Mouse (Mus musculus): ENCODE data around the gene Myocd.

DNA sequence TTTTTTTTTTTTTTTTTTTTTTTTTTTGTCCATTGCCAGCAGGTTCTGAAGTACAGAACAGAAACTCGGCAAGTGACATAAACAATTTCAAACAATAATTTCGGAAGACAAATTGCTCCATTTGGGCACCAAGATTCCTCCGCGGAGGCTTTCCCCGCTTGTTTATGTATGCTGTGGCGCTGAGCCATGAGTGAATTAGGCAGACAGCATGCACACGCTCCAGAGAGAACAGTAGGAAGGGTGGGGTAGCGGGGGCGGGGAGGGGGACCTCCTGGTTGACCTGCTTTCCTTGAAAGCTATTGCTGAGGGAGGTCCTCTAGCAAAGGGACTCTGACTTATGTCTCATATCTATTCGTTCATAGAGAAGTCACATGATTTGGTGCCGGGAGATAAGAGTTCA is 13.6 kb downstream of the Myocd start:
- TF ChIP-seq CTCF (IDR thresholded peaks at IDR 0.05) (no peak), POLR2A (IDR thresholded peaks at IDR 0.05; ENCODE audit: insufficient read depth, low read depth, low read length) (no peak), EP300 (IDR thresholded peaks at IDR 0.05; ENCODE audit: insufficient read depth, low read depth, low read length) (no peak)

All from heart, adult 2 months (tissue).